Mouse (Mus musculus): ENCODE measurements around the gene Ciart.
"Not testable (repeated sequence)": the region's sequence is repeated elsewhere in the genome, so short reads cannot be mapped to it uniquely, and the experiment has no call there.

DNA sequence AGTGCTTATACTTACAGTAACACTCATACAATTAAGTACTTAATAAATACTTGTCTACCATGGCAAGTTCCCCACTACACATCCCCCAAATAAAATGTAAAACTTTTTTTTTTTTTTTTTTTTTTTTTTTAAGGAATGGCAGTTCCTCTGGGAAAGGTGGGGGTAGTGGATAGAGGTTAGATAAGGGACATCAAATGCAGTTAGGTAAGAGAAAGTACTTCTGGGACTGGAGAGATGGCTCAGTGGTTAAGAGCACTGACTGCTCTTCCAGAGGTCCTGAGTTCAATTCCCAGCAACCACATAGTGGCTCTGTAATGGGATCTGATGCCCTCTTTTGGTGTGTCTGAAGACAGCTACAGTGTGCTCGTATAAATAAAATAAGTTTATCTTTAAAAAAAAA is 25.0 kb downstream of the Ciart start:
- TF ChIP-seq POLR2A (IDR thresholded peaks at IDR 0.05; ENCODE audit: low read depth, low read length); CTCF (IDR thresholded peaks at IDR 0.05; ENCODE audit: extremely low read depth, insufficient read length, insufficient replicate concordance, low read depth, low read length): not testable (repeated sequence)

Data from small intestine, adult 2 months (tissue).